Mouse (Mus musculus) heart, adult 9 months (tissue): ENCODE data around the gene Hist1h3d.
A peak's percentile ranks its signal among the peaks of the same experiment; 100 is the strongest.
"Not testable (repeated sequence)": the region's sequence is repeated elsewhere in the genome, so short reads cannot be mapped to it uniquely, and the experiment has no call there.

ENCODE experiments used
- DNase-seq, 2 experiments: peaks; one replicate each; pipeline ENCODE4 v3.0.0; 2022; ENCODE audit warnings: low spot score in 2 of 2

Gene Hist1h3d

DNA sequence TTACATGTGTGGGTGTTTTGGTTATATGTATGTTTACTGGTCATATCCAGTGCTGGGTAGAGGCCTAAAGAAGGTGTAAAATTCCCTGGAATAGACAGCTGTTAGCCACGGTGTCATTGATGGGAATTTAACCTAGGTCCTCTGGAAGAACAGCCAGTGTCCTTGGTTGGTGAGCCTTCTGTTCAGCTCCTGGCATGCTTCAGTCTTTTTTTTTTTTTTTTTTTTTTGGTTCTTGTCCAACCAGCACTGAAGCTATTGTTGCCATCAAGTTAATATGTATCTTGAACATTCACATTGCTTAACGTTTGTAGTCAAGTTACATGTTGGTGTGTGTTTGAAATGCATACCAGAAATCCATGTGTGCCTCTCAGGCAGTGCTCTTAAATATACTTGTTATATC lies 11.1 kb upstream of the Hist1h3d start:
- no peak for DNase-seq

DNA sequence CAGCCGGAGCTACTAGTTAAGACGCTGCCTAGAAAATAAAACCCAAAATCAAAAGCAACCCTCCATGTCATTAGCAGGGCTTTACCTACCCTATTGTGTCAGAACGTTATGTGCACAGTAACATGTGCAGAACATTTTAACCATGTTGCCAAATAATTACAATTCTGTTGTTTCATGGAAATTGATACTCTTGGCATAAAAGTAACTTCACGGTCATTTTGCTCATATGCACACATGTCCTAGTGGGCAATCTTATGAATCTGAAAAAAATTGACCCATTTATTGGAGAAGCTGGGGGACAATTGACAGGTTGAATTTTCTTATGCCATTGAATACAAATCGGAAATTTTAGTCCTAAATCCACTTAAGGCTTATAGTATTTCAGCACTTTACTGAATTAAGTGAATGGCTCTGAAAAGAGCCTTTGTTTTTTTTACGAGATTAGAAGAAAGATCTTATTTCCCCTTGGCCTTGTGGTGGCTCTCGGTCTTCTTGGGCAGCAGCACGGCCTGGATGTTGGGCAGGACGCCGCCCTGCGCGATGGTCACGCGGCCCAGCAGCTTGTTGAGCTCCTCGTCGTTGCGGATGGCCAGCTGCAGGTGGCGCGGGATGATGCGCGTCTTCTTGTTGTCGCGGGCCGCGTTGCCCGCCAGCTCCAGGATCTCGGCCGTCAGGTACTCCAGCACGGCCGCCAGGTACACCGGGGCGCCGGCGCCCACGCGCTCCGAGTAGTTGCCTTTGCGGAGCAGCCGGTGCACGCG lies 5.1 kb upstream of the Hist1h3d start:
- not testable (repeated sequence) for DNase-seq

DNA sequence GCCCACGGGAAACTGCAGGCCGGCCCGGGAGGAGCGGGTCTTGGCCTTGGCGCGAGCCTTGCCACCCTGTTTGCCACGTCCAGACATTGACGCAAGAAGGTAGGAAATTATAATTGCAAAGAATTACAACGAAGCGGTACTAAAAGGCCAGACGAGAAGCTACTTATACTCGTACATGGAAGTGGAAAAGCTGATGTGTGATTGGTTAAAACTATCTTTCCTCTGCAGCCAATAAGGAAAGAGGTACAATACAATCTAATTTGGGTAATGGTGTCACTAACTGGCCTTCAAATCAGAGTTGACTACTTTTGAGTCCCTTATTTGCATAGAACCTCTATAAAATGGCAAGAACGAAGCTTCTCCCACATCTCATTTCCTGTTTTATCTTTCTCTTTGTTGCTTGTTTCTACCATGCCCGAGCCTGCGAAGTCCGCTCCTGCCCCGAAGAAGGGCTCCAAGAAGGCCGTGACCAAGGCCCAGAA lies 4.5 kb upstream of the Hist1h3d start, which contains the start of the genes Hist1h2ae and Hist1h2bg:
Hist1h2ae (minus strand) TSS at position 199 of the 482 bp plus-strand sequence.
Hist1h2bg (plus strand) TSS at position 375 of the 482 bp plus-strand sequence.
- DNase-seq: peak; percentile 85 to 94

DNA sequence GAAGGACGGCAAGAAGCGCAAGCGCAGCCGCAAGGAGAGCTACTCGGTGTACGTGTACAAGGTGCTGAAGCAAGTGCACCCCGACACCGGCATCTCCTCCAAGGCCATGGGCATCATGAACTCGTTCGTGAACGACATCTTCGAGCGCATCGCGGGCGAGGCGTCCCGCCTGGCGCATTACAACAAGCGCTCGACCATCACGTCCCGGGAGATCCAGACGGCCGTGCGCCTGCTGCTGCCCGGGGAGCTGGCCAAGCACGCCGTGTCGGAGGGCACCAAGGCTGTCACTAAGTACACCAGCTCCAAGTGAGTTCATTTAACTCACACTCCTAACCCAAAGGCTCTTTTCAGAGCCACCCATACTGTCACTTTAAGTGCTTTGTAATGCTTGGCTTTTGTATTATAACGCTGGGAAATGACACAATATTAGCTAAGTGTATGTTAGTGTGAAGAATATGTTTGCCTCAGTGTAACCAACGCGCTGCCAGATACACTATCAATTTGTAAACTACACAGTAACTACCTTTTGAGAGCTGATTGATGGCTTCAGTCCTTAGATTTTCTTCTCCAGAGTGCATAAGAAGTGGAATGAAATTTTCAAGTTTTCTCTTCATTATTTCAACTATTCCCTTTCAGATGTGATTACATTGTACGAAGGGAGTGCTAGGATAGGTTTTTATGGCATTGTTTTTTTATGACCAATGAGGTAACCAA lies 3.9 kb upstream of the Hist1h3d start:
- DNase-seq: not testable (repeated sequence)

DNA sequence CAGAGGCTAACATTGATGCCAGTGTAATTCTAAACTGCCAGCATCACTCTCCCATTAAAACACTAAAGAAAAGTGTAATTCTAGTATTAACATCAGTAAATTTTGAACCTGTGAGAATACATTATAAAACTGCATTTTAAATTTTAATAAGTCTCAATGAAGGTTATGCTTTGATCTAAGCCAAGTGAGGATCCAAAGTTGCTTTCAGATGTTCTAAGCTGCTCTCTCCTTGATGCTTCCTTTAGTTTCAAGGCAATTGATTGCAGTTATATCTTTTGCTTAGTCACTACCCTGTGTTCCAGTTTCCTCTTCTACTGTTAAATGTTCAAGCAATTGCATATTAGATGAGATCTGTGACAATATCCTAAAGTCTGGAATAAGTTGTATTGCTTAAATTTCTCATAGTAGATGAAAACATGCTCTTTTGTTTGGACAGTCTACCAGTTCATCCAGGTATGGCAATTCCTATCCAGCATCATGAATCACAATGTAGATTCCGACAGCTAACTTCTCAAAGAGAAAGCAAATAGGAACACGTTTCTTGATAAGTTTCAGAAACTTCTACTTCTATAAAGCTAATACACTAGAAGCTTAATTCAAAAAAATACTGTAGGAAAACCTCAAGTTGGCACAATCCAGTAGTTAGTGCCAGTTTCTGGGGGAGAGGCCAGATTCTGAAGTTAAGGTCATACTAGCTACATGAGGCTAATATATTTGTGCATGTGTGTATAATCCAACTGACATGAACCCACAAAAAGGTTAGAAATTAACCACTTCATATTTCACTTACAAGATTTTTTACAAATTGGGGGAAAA lies 3.1 kb upstream of the Hist1h3d start:
- no peak for DNase-seq

DNA sequence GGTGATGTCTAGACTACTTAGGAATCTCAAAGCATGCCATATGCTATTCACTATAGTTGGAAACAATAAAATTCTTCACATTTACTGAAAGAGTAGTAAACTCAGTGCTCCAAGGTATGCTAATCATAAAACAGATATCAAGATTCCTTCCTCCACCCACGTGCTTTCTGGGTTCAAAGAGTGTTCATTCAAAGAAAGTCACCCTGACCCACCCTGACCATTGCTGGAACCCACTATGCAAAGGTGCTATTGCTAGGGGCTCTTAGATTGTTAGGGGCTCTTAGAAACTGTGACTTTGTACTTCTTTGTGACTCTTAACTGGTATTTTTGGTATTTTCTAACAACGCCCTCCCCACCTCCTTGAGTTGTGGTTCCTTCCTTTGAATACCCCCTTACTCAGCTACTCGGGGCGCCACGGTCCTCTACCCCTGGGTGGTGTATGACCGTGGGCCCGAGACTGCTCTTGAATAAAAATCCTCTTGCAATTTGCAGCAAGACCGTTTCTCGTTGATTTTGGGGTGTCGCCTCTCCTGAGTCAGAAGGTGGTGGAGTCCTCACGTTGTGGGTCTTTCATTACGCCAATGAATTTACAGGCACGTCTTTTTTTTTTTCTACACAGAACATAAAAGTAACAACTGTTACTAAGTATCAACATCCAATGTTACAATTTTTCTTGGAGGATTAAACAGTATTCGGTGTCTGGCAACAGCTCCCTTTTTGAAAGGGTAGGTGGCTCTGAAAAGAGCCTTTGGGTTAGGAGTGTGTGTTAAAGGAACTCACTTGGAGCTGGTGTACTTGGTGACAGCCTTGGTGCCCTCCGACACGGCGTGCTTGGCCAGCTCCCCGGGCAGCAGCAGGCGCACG lies 2.3 kb upstream of the Hist1h3d start:
- DNase-seq: not testable (repeated sequence)

DNA sequence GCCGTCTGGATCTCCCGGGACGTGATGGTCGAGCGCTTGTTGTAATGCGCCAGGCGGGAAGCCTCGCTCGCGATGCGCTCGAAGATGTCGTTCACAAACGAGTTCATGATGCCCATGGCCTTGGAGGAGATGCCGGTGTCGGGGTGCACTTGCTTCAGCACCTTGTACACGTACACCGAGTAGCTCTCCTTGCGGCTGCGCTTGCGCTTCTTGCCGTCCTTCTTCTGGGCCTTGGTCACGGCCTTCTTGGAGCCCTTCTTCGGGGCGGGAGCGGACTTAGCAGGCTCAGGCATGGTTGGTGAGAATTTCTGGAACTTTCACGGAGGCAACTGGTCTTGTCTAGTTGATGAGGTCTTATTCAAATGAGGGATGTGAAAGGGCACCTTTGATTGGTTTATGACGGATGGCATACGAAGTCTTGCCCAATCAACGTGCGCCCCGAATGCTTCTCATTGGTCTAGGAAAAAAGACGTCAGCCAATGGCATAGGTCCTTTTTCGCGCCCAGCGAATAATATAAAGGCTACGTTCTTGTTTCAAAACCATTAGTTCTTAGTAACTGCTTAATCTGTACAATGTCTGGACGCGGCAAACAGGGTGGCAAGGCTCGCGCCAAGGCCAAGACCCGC lies 1.6 kb upstream of the Hist1h3d start, which contains the start of the genes Hist1h2bf and Hist1h2ad:
Hist1h2bf (minus strand) TSS at position 299 of the 627 bp plus-strand sequence.
Hist1h2ad (plus strand) TSS at position 484 of the 627 bp plus-strand sequence.
- peak; percentile 89 to 95 for DNase-seq

DNA sequence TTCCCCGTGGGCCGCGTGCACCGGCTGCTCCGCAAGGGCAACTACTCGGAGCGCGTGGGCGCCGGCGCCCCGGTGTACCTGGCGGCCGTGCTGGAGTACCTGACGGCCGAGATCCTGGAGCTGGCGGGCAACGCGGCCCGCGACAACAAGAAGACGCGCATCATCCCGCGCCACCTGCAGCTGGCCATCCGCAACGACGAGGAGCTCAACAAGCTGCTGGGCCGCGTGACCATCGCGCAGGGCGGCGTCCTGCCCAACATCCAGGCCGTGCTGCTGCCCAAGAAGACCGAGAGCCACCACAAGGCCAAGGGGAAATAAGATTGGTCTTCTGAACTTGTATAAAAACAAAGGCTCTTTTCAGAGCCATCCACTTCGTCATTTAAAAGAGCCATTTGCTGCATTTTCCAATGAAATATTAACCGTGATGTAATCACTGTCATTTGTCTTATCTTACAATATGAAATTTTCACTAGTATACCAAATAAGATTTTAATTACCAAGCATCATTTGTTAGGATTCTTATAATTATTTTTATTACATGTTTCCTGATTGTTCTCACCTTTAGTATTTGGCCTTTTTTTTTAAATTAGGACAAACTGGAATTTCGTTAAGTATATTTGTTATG lies 905 bp upstream of the Hist1h3d start:
- not testable (repeated sequence) for DNase-seq

DNA sequence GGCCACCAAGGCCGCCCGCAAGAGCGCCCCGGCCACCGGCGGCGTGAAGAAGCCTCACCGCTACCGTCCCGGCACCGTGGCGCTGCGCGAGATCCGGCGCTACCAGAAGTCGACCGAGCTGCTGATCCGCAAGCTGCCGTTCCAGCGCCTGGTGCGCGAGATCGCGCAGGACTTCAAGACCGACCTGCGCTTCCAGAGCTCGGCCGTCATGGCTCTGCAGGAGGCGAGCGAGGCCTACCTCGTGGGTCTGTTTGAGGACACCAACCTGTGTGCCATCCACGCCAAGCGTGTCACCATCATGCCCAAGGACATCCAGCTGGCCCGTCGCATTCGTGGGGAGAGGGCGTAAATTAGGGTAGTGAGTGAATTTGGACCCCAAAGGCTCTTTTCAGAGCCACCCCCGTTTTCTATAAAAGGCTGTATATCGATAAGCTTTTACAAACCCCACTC lies 326 bp downstream of the Hist1h3d start:
- not testable (repeated sequence) for DNase-seq

DNA sequence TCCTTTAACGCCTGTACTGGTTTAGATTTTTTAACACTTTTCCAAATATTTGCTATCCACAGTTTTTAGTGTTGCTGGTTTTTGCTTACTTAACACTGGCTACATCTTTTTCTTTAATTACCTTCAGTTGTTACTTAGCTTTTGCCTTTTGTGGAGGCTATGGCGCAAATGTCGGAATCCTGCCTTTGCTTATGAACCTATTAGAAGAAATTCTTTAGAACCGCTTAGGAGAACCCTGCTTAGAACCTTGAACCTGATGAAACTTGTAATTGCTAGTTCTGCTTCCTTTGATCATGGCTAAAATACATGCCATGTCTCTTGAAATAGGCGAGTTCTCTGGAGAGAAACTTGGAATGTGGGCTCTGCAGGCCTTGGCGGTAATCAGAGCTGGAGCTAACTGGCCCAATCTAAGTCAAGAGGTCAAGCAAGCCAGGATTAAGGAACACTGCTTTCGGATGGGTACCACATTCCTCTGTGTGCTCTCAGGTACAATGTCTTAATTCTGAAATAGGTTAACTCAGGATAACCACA lies 853 bp downstream of the Hist1h3d start:
- no peak for DNase-seq

DNA sequence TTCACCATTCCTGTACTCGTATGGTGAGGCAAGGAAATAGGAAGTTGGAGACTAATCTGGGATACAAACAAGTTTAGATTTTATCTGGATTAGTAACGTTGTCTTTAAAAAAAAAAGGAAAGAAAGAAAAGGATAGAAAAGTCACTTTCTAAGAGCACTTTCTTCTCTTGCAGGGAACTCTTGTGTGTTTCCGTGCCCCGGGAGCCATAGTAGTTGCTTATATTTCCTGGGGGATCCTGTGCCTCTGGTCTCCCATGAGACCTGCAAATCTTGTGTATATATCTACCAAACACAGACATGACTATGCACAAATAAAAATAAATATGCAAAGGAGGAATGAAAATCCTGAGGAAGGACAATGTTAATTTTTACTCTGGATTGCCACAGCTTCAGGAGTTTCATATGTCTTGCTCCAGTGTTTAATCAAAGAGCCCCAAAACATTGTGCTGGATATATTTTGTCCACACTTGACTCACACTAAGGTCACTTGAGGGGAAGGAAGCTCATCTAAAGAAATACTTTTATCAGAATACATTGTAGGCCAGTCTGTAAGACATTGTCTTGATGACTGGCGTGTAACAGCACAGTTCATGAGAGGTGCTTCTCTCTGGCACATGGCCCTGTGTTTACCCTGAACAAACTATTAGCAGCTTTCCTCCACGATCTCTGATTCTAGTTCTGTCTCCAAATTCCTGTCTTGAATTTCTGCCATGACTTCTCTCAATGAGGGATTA lies 1.5 kb downstream of the Hist1h3d start:
- DNase-seq: no peak

DNA sequence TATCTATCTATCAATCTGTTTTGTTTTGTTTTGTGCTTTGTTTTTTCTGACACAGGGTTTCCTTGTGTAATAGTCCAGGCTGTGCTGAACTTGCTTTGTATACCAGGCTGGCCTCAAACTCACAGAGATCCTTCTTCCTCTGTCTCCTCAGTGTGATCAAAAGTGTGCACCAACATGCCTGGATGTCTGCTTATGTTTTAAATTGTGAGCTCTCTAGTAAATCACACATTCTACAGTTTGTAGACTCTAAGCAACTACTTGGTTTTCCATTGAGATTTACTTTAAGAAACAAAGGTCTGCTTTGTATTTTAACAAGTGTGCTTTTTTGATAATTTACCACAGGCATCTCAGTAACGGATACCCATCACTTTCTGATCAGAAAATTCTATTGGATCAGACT lies 2.3 kb downstream of the Hist1h3d start:
- no peak for DNase-seq

DNA sequence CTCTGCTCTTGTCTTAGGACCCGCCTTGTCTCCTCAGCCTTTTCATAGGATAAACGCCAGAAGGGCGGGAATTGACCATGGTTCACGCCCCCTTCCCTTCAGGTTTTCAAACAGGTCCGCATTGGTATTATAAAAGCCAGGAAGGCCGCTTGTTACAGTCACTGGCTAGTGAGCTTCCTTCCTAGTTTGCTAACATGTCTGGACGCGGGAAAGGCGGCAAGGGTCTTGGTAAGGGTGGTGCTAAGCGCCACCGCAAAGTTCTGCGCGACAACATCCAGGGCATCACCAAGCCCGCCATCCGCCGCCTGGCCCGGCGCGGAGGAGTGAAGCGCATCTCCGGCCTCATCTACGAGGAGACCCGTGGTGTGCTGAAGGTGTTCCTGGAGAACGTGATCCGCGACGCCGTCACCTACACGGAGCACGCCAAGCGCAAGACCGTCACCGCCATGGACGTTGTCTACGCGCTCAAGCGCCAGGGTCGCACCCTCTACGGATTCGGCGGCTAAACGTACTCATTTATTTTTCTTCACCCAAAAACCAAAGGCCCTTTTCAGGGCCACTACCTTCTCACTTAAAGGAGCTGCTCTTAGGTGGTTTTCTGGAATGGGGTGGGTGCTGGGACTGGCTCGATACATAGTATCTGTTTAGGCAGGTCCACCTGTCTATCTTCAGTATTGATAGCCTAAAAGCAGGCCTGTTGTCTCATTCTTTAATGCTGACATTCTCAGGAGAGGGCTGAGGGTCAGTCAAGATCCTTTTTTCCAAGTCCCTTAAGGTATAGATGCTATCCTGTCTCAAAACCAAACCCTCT lies 6.0 kb downstream of the Hist1h3d start, which contains the start of gene Hist1h4d:
Hist1h4d (plus strand) TSS at position 191 of the 811 bp plus-strand sequence.
- peak; percentile 99 to 100 for DNase-seq

DNA sequence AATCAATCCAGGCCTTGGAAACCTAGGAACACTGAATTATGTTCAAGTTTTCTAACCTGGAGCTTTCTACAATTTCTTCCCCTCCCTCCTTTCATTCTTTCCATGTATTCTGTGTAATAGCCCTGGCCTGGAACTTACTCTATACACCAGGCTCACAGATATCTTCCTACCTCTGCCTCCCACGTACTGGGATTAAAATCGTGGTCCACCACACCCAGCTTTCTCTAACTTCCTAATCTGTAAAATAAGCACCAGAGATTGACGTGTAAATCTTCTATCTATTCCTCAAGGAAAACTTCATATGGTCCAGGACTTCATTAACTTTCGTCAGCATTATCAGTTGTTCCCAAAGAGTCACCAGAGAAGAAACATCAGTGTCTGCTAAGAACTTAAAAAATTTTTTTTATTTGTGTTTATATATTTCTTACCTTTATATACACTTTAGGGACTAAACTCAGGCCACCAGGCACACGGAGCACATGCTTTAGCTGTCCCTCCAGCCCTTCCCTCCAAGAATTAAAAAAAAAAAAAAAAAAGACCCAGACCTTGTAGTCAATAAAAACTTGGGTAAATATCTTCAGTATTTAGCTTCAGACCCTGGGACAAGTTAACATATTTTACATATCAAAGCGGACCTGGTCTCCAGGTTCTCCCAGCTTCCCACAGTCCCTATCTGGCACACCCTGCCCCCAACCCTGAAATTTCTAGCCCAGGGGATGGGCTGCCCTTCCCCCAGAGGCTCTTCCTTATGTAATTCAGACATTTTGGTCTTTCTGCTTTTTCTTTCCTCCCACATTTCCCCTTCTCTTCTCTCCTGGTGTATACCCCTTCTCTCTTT lies 6.9 kb downstream of the Hist1h3d start:
- DNase-seq: no peak

DNA sequence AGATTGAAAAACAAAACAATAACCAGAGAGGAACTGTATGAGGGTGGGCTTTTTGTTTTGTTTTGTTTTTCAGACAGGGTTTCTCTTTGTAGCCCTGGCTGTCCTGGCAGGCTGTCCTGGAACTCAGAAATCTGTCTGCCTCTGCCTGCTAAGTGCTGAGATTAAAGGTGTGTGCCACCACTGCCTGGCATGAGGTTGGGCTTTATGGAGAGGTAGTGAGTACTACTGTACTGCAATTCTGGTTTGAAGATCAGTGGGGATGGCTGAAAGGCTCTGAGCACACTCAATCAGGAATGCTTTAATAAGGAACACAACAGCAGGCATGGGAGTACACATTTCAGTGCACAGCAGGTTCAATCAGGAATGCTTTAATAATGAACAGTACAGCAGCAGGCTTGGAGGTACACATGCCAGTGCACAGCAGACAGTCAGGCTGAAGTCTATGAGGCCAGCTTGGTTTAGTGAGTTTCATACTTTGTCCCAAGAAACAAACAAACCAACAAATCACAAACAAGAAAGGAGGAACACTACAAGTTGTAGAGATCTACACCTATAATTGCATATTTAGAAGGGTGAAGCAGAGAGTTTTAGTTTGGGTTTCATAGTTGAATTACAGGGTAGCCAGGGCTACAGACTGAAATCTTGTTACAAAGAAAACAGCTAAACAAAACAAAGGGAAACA lies 8.0 kb downstream of the Hist1h3d start:
- no peak for DNase-seq

DNA sequence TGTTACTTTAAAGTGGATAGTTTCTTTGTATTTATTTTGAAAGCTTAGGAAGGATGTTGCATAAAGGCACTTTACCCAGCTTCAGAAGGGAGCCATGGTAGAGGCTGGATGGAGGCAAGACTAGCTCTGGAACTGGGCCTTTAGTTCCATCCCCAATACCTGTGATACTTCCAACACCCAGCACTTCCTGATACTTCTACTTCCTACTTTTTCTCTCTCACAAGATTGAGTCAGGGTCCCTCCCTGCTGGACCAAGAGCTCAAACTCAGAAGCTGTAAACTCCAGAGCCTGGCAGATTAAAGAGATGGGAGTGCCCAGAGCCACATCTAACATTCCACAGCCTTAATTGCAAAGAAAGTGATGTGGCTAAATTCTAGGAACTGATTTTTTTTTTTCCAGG lies 8.8 kb downstream of the Hist1h3d start:
- no peak for DNase-seq
